Mouse (Mus musculus) forebrain, embryonic 15.5 days (tissue): ENCODE data around the gene Abca4. TPM values are rescaled to one million over a fixed set of nuclear protein-coding genes. Genes with fewer than 3 reads are reported as not detected.

Experiments used
- ATAC-seq: fragments of 200-750 bp; cut with Nextera tagmentation; replicated peaks from 2 replicates; pipeline ENCODE4 v1.8.0; 2017; ENCODE audit warnings: mild to moderate bottlenecking, moderate TSS enrichment, moderate library complexity
- H3K27ac ChIP-seq: fragments of 300-500 bp; sonication (generic); replicated peaks from 2 replicates; pipeline ENCODE4 v1.5.1; 2015; ENCODE audit warnings: mild to moderate bottlenecking, inconsistent platforms
- H3K27me3 ChIP-seq: fragments of 300-500 bp; sonication (generic); 2 replicates; pipeline ENCODE4 v1.6.1; 2015; ENCODE audit warnings: inconsistent platforms
- H3K36me3 ChIP-seq: fragments of 300-500 bp; sonication (generic); 2 replicates; pipeline ENCODE4 v1.6.1; 2015; ENCODE audit warnings: mild to moderate bottlenecking, inconsistent platforms
- H3K4me1 ChIP-seq: fragments of 300-500 bp; sonication (generic); 2 replicates; pipeline ENCODE4 v1.6.1; 2015; ENCODE audit warnings: inconsistent platforms
- H3K4me2 ChIP-seq: fragments of 300-500 bp; sonication (generic); replicated peaks from 2 replicates; pipeline ENCODE4 v1.6.1; 2015; ENCODE audit warnings: mild to moderate bottlenecking, inconsistent platforms
- H3K4me3 ChIP-seq: fragments of 300-500 bp; sonication (generic); 2 replicates; pipeline ENCODE4 v1.5.1; 2015; ENCODE audit warnings: mild to moderate bottlenecking, inconsistent platforms
- H3K9ac ChIP-seq: fragments of 300-500 bp; sonication (generic); replicated peaks from 2 replicates; pipeline ENCODE4 v1.6.1; 2015; ENCODE audit warnings: mild to moderate bottlenecking, inconsistent platforms
- H3K9me3 ChIP-seq: fragments of 300-500 bp; sonication (generic); 2 replicates; pipeline ENCODE4 v1.6.1; 2016; ENCODE audit warnings: inconsistent platforms
- WGBS: fragments of 180-500 bp; shearing (Covaris S2); methylation state at CpG from one replicate; pipeline ENCODE4 v1.1.7; 2015; ENCODE audit warnings: mixed read lengths; 5-methylcytosine and 5-hydroxymethylcytosine counted together
- polyA plus RNA-seq: library from polyadenylated mRNA; unstranded; fragments of >200 nt; fragmentation: Nextera tagmentation; extraction: Ambion mirVana; gene quantifications from 2 replicates; pipeline ENCODE4 v1.2.1, GENCODE M21; 2015

Gene Abca4
- polyA plus RNA-seq, 1 experiment from 2014 or later: 1.4 TPM

- Histone ChIP-seq H3K4me2 (no peak overlapping the region), H3K4me1 (peaks cover 15% of the 10 kb centered on the region), H3K27me3 (no peaks in the 10 kb centered on the region), H3K9ac (no peak overlapping the region), H3K9me3 (no peaks in the 10 kb centered on the region), H3K27ac (no peak overlapping the region), H3K4me3 (no peak overlapping the region), H3K36me3 (no peaks in the 10 kb centered on the region)
- 57% methylated on average over 8 of the region's 8 CpGs for WGBS
- ATAC-seq: 0 out of 2 replicates have a peak, but pooled peaks have one; percentile 48
Observed at GRCm38 (mm10) chr3:122198966-122199381, 154.7 kb downstream of the Abca4 start.

GRCm38 (mm10) chr3:122199600-122199999 is 155.4 kb downstream of the Abca4 start:
- 35% methylated on average over 4 of the region's 4 CpGs for WGBS
- Histone ChIP-seq H3K36me3 (no peaks in the 10 kb centered on the region), H3K27ac (peak overlapping the region; percentile 50; the same call in 1 of the 2 replicates), H3K27me3 (no peaks in the 10 kb centered on the region), H3K9ac (no peak overlapping the region), H3K9me3 (no peaks in the 10 kb centered on the region), H3K4me3 (no peak overlapping the region), H3K4me2 (no peak overlapping the region), H3K4me1 (peaks cover 15% of the 10 kb centered on the region)
- peak; percentile 76 for ATAC-seq

- Histone ChIP-seq H3K27me3 (no peaks in the 10 kb centered on the region), H3K4me1 (peaks cover 15% of the 10 kb centered on the region), H3K4me2 (no peak overlapping the region), H3K4me3 (no peak overlapping the region), H3K9ac (no peak overlapping the region), H3K36me3 (no peaks in the 10 kb centered on the region), H3K9me3 (no peaks in the 10 kb centered on the region), H3K27ac (peak overlapping the region; percentile 50; the same call in 1 of the 2 replicates)
- ATAC-seq: no peak
- 85% methylated on average over 5 of the region's 5 CpGs for WGBS
Observed at GRCm38 (mm10) chr3:122200017-122200416, 155.8 kb downstream of the Abca4 start.

GRCm38 (mm10) chr3:122200447-122200846 is 156.2 kb downstream of the Abca4 start:
- Histone ChIP-seq H3K36me3 (no peaks in the 10 kb centered on the region), H3K27me3 (no peaks in the 10 kb centered on the region), H3K27ac (no peak overlapping the region), H3K4me3 (no peak overlapping the region), H3K4me2 (no peak overlapping the region), H3K9me3 (no peaks in the 10 kb centered on the region), H3K4me1 (peaks cover 15% of the 10 kb centered on the region), H3K9ac (no peak overlapping the region)
- ATAC-seq: 0 out of 2 replicates have a peak, but pooled peaks have one; percentile 48
- 46% methylated on average over 5 of the region's 5 CpGs for WGBS

GRCm38 (mm10) chr3:122202307-122202732 is 158.1 kb downstream of the Abca4 start:
- ATAC-seq: no peak
- H3K27me3 ChIP-seq: no peaks in the 10 kb centered on the region
- no peak overlapping the region for H3K4me3 ChIP-seq
- no peaks in the 10 kb centered on the region for H3K36me3 ChIP-seq
- H3K9ac ChIP-seq: no peak overlapping the region
- WGBS: 12% methylated on average over 5 of the region's 5 CpGs
- H3K4me2 ChIP-seq: no peak overlapping the region
- H3K9me3 ChIP-seq: no peaks in the 10 kb centered on the region
- peaks cover 15% of the 10 kb centered on the region for H3K4me1 ChIP-seq
- H3K27ac ChIP-seq: no peak overlapping the region

- H3K4me1 ChIP-seq: peaks cover 14% of the 10 kb centered on the region
- ATAC-seq: no peak
- no peak overlapping the region for H3K4me3 ChIP-seq
- 85% methylated on average over 9 of the region's 9 CpGs for WGBS
- no peaks in the 10 kb centered on the region for H3K36me3 ChIP-seq
- no peak overlapping the region for H3K27ac ChIP-seq
- no peaks in the 10 kb centered on the region for H3K9me3 ChIP-seq
- H3K27me3 ChIP-seq: no peaks in the 10 kb centered on the region
- H3K9ac ChIP-seq: no peak overlapping the region
- no peak overlapping the region for H3K4me2 ChIP-seq
Observed at GRCm38 (mm10) chr3:122203675-122204329, 159.6 kb downstream of the Abca4 start.

GRCm38 (mm10) chr3:122205753-122206152 is 161.5 kb downstream of the Abca4 start:
- Histone ChIP-seq H3K4me3 (no peak overlapping the region), H3K4me1 (no peaks in the 10 kb centered on the region), H3K9me3 (no peaks in the 10 kb centered on the region), H3K9ac (no peak overlapping the region), H3K27me3 (no peaks in the 10 kb centered on the region), H3K36me3 (no peaks in the 10 kb centered on the region), H3K27ac (no peak overlapping the region), H3K4me2 (no peak overlapping the region)
- ATAC-seq: no peak
- 83% methylated on average over 6 of the region's 6 CpGs for WGBS

GRCm38 (mm10) chr3:122206279-122207070 is 162.2 kb downstream of the Abca4 start:
- ATAC-seq: 0 out of 2 replicates have a peak, but pooled peaks have one; percentile 23
- H3K9ac ChIP-seq: no peak overlapping the region
- no peak overlapping the region for H3K27ac ChIP-seq
- H3K4me2 ChIP-seq: no peak overlapping the region
- no peaks in the 10 kb centered on the region for H3K4me1 ChIP-seq
- no peak overlapping the region for H3K4me3 ChIP-seq
- 49% methylated on average over 8 of the region's 8 CpGs for WGBS
- H3K27me3 ChIP-seq: no peaks in the 10 kb centered on the region
- no peaks in the 10 kb centered on the region for H3K9me3 ChIP-seq
- H3K36me3 ChIP-seq: no peaks in the 10 kb centered on the region

- Histone ChIP-seq H3K9me3 (no peaks in the 10 kb centered on the region), H3K27me3 (no peaks in the 10 kb centered on the region), H3K36me3 (no peaks in the 10 kb centered on the region), H3K4me2 (no peak overlapping the region), H3K4me1 (no peaks in the 10 kb centered on the region), H3K27ac (no peak overlapping the region), H3K9ac (no peak overlapping the region), H3K4me3 (no peak overlapping the region)
- WGBS: 87% methylated on average over 6 of the region's 6 CpGs
- no peak for ATAC-seq
Observed at GRCm38 (mm10) chr3:122207766-122208165, 163.5 kb downstream of the Abca4 start.

GRCm38 (mm10) chr3:122208296-122209225 is 164.3 kb downstream of the Abca4 start:
- Histone ChIP-seq H3K27me3 (no peaks in the 10 kb centered on the region), H3K9me3 (no peaks in the 10 kb centered on the region), H3K36me3 (no peaks in the 10 kb centered on the region), H3K27ac (no peak overlapping the region), H3K9ac (no peak overlapping the region), H3K4me2 (no peak overlapping the region), H3K4me1 (no peaks in the 10 kb centered on the region), H3K4me3 (no peak overlapping the region)
- WGBS: 87% methylated on average over 15 of the region's 15 CpGs
- ATAC-seq: no peak

- H3K27me3 ChIP-seq: no peaks in the 10 kb centered on the region
- no peak overlapping the region for H3K27ac ChIP-seq
- H3K4me1 ChIP-seq: no peaks in the 10 kb centered on the region
- H3K9ac ChIP-seq: no peak overlapping the region
- H3K4me2 ChIP-seq: no peak overlapping the region
- H3K4me3 ChIP-seq: no peak overlapping the region
- WGBS: 96% methylated on average over 11 of the region's 11 CpGs
- H3K9me3 ChIP-seq: no peaks in the 10 kb centered on the region
- H3K36me3 ChIP-seq: no peaks in the 10 kb centered on the region
- ATAC-seq: no peak
Observed at GRCm38 (mm10) chr3:122209511-122209910, 165.3 kb downstream of the Abca4 start.
